Mouse (Mus musculus) cerebellum, adult 2 months (tissue): ENCODE data around the gene Masp1.
A peak's percentile ranks its signal among the peaks of the same experiment; 100 is the strongest.

Experiments
- CTCF ChIP-seq: fragments of 200-500 bp; IDR thresholded peaks from 2 replicates; pipeline ENCODE4 v1.5.1; 2011; ENCODE audit warnings: low read depth, mild to moderate bottlenecking, control low read depth, low read length, moderate library complexity, borderline replicate concordance; ENCODE audit not compliant: insufficient read depth
- POLR2A ChIP-seq: fragments of 200-500 bp; IDR thresholded peaks from 2 replicates; pipeline ENCODE4 v1.6.1; 2011; ENCODE audit warnings: low read length, control low read depth, borderline replicate concordance; ENCODE audit not compliant: insufficient read depth

DNA sequence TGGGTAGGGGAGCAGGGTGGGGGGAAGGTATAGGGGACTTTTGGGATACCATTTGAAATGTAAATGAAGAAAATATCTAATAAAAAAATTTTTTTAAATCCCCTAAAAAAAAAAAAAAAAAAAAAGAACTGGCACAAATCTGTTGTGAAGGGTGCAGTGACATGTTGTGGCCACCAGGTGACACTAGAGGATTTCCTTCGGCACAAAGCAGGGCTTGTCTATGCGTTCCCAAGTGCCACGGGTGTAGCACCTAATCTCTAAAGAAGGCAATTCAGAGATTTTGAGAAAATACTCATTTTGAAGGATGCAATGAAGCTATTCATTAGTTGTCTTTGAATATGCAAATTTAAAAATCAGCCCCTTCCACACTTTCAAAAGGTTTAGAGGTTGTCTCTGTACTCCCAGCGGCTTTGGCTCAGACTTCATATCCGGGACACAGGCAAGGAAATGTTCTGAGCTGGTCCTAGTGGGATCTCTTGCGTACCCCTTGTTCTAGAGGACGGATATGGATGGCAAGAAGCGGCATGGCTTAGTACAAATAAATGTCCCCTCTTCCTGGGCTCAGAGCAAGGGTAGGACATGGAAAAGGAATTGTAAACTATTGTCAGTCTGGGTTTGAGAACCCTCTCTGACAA lies 29.8 kb upstream of the Masp1 start:
- peak; percentile 88 for TF ChIP-seq CTCF
- TF ChIP-seq POLR2A: no peak
